Mouse (Mus musculus) brain, adult 2 months (tissue): ENCODE measurements at regions not wholly inside any gene's neighbourhood (a gene's known extent, or its start where the extent isn't known, plus 50 kb on each side); places are given as distances from the start of the nearest gene placed in this dataset.

Experiments used
- DNase-seq: peaks from one replicate; pipeline ENCODE4 v3.0.0; 2011; ENCODE audit warnings: low read depth, low spot score

GRCm38 (mm10) chrX:133505683-133506082 lies 183.1 kb downstream of the Pcdh19 start:
- DNase-seq: no peak

- DNase-seq: no peak
Measured at GRCm38 (mm10) chrX:133461867-133462266, 226.9 kb downstream of the Pcdh19 start.

GRCm38 (mm10) chrX:133447417-133447816 lies 241.4 kb downstream of the Pcdh19 start:
- DNase-seq: peak; percentile 8

- peak; percentile 53 for DNase-seq
Measured at GRCm38 (mm10) chrX:133402446-133402845, 286.3 kb downstream of the Pcdh19 start.

GRCm38 (mm10) chrX:133387791-133388190 lies 301.0 kb downstream of the Pcdh19 start:
- peak; percentile 21 for DNase-seq

GRCm38 (mm10) chrX:133373960-133374359 lies 314.8 kb downstream of the Pcdh19 start:
- DNase-seq: no peak

- no peak for DNase-seq
Measured at GRCm38 (mm10) chrX:133373047-133373446, 315.7 kb downstream of the Pcdh19 start.

- DNase-seq: no peak
Measured at GRCm38 (mm10) chrX:133372411-133372810, 316.4 kb downstream of the Pcdh19 start.

- no peak for DNase-seq
Measured at GRCm38 (mm10) chrX:133360739-133361138, 328.0 kb downstream of the Pcdh19 start.
